Mouse (Mus musculus): ENCODE data around the gene Ubl5.

DNA sequence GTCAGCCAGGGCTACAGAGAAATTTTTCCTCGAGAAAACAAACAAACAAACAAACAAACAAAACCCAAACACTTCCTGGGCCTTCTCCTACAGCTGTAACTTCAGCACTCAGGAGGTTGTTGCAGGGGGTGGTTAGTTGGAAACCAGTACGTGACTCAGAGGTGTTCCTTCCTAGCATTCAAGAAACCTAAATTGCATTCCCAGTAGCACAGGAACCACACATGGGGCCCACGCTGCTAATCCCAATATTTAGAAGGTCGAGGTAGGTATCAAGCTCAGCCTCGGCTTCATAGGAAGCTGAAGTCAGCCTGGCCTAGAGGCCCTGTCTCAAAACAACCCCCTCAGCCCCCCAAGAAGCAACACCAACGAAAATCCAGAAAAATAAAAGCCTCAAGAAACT lies 1.2 kb upstream of the Ubl5 start:
- TF ChIP-seq CTCF (IDR thresholded peaks at IDR 0.05) (no peak), POLR2A (IDR thresholded peaks at IDR 0.05; ENCODE audit: insufficient read depth, low read depth, low read length) (no peak), EP300 (IDR thresholded peaks at IDR 0.05; ENCODE audit: insufficient read depth, low read depth, low read length) (no peak)
